Mouse (Mus musculus) macrophage (primary cell): ENCODE measurements around the gene Gm4922. TPM values are rescaled to one million over a fixed set of nuclear protein-coding genes. Genes with fewer than 3 reads are reported as not detected.

Source experiments
- H3K27ac ChIP-seq: fragments of 350-480 bp; formaldehyde crosslinking; 2 replicates; pipeline ENCODE4 v1.9.0; 2021
- H3K36me3 ChIP-seq: fragments of 350-480 bp; formaldehyde crosslinking; 2 replicates; pipeline ENCODE4 v1.9.0; 2021; ENCODE audit errors: inconsistent target
- H3K4me3 ChIP-seq: fragments of 350-480 bp; formaldehyde crosslinking; 2 replicates; pipeline ENCODE4 v1.9.0; 2021; ENCODE audit errors: inconsistent target
- H3K79me2 ChIP-seq: fragments of 350-480 bp; formaldehyde crosslinking; 2 replicates; pipeline ENCODE4 v1.9.0; 2021; ENCODE audit errors: inconsistent target
- WGBS: methylation state at CpG from one replicate; pipeline ENCODE4 v1.1.7; 2026; ENCODE audit warnings: inconsistent platforms; ENCODE audit not compliant: missing documents; 5-methylcytosine and 5-hydroxymethylcytosine counted together
- polyA plus RNA-seq: library from polyadenylated mRNA; stranded (reverse); fragments of 250-400 nt; gene quantifications from 3 replicates; pipeline ENCODE4 v1.2.4, GENCODE M21; 2018; ENCODE audit warnings: inconsistent platforms
- total RNA-seq, 78 experiments: library from RNA; depleted of rRNA; stranded (reverse); fragments of 250-400 nt; gene quantifications; 1 replicate in 9 of 78; 2 replicates in 24 of 78; 3 replicates in 43 of 78; 4 replicates in 2 of 78; pipeline ENCODE4 v1.2.4; 2018; ENCODE audit warnings: inconsistent platforms in 56 of 78

Gm4922 gene
- not detected for total RNA-seq (2018; cell fraction: chromatin; rRNA removed)
- total RNA-seq (2018; cell fraction: cytosol; rRNA removed), result not detected
- total RNA-seq (2018; cell fraction: nucleus; rRNA removed), result not detected
- not detected in 3 replicates for polyA plus RNA-seq

DNA sequence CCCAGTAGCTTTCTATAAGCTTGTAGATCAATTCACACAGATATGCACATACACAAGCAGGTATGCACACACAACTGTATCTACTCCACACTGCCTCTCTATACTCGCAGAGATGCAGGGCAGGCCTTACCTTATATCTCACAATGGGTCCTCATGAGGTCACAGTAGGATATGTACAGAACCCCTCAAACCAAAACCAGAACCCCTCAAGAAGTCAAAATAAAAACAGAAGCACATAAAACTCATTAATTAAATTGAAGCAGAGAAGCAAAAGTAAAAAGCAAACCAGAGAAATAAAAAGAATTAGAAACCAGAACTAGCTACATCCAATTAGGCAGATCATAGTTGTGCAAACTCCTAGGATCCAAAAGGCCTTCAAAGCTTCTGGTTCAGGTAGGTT is at the start of gene Gm4922:
Gm4922 (minus strand) TSS at position 101 of the 400 bp plus-strand sequence.
- Histone ChIP-seq H3K4me3 (no peak within 1 kb of the TSS), H3K79me2 (no peaks in the 10 kb centered on the region), H3K27ac (no peak within 1 kb of the TSS), H3K36me3 (no peaks in the 10 kb centered on the region)
- 100% methylated on average over 1 of the region's 1 CpGs for WGBS

DNA sequence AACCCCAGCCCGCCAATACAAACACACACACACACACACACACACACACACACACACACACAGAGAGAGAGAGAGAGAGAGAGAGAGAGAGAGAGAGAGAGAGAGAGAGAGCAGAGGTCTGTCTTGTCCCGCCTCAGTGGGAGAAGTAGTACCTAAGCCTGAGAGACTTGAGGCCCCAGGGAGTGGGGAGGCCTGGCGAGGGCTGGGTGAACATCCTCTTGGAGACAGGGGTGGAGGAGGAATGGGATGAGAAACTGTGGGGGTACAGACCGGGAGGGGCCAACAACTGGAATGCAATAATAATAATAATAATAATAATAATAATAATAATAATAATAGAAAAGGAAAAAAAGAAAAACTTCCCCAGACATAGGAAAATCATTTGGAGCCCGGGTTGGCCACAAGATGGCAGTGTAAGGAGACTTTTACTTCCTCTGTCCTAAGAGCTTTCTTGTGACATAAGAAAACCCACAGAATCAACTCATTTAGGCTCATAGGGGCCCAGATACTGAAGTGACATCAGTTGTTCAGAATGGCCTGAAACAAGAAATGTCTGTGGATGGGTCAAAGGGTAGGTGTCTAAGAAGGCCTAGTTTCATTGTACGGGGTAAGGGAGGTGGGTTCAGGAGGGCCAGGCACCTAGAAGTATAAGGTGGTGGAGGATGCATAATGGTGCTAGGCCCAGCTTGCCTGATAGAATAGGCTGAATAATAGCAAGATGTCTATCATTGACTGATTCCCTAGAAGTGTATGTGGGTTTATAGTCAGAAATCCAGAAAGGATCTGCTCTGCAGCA is 49.3 kb upstream of the Gm4922 start:
- no peaks in the 10 kb centered on the region for H3K36me3 ChIP-seq
- 71% methylated on average over 4 of the region's 6 CpGs for WGBS
- H3K27ac ChIP-seq, result no peak overlapping the region
- no peaks in the 10 kb centered on the region for H3K79me2 ChIP-seq
- H3K4me3 ChIP-seq, result no peak overlapping the region

GRCm38 (mm10) chr10:18834389-18834788 is 47.8 kb upstream of the Gm4922 start:
- WGBS, result 77% methylated on average over 2 of the region's 2 CpGs
- Histone ChIP-seq H3K27ac (no peak overlapping the region), H3K36me3 (no peaks in the 10 kb centered on the region), H3K4me3 (no peak overlapping the region), H3K79me2 (no peaks in the 10 kb centered on the region)

DNA sequence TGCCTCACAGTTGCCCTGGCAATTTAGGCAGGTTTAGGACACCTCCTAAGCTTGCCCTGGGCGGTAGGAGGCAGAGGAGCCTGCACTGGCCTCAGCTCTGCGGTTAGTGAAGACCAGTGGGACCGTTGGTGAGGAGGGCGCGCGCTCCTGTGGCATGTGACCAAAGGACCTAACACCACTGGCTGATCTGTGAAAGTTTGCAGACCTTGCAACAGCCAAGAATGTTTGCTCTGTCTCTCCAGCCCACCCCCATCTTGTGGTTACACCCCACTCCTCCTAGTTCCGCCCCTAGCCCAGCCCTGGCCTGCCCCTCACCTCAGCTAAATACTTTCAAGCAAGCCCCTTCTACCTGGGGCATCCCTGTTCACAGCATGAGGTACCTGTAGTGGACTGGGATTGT is 45.2 kb upstream of the Gm4922 start:
- WGBS, result 53% methylated on average over 7 of the region's 7 CpGs
- Histone ChIP-seq H3K27ac (no peak overlapping the region), H3K36me3 (no peaks in the 10 kb centered on the region), H3K4me3 (no peak overlapping the region), H3K79me2 (no peaks in the 10 kb centered on the region)

DNA sequence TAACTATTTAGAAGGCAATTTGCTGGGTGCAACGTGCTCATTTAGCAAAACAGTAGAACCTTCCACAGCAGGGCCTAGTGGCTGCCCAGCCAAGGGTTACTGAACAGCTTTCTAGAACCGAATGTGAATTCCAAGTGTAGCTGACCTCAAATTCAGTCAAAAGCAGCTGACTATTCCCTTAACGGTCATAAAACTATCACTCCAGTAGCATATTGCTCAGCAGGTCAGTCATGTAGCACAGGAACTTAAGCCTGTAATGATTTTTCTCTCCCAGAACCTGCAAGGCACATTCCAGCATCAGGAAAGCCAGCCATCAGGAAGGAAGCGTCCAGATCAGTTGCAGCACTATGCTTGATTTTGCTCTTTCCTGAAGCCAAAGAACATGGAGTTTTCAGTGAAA is 43.8 kb upstream of the Gm4922 start:
- Histone ChIP-seq H3K36me3 (no peaks in the 10 kb centered on the region), H3K4me3 (no peak overlapping the region), H3K27ac (no peak overlapping the region), H3K79me2 (no peaks in the 10 kb centered on the region)
- WGBS, result 91% methylated on average over 4 of the region's 4 CpGs

DNA sequence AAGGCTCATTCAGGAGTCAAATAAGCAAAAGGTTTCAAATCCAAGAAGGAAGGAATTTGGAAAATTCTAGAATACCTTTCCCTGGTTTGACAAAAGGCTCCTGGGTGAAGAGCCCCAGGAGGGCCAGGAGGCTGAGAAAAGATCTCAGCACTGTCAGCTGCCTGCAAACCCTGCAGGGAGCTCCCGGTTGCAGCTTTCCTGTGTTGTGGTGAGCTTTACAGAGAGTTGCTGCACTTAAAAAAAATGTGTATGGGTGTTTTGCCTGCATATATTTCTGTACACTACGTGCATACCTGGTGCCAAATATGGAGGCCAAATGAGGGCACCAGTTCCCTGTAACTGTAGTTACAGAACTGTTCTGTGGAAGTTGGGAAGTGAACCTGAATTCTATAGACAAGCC is 41.3 kb upstream of the Gm4922 start:
- Histone ChIP-seq H3K4me3 (no peak overlapping the region), H3K36me3 (no peaks in the 10 kb centered on the region), H3K27ac (no peak overlapping the region), H3K79me2 (no peaks in the 10 kb centered on the region)
- 50% methylated on average over 2 of the region's 2 CpGs for WGBS

DNA sequence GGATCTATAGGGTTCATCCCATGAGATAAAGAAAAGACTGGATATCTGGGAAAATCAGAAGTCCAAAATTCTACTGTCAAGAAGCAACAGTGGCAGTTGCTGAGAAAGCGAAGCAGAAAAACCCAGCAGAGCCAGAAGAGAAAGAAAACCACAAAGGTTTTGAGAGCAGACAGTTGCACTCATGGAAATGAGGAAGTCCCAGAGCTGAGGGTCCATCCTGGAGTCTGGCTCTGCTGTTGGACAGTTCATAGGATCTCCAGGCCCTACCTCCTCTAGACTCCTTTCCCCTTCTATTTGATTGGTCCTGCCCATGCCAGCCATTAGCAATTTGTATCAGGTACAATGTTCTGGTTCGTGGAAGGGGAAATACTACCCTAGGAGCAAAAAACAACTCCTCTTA is 39.5 kb upstream of the Gm4922 start:
- H3K4me3 ChIP-seq, result no peak overlapping the region
- H3K79me2 ChIP-seq, result no peaks in the 10 kb centered on the region
- no peaks in the 10 kb centered on the region for H3K36me3 ChIP-seq
- no peak overlapping the region for H3K27ac ChIP-seq
- 44% methylated on average over 2 of the region's 2 CpGs for WGBS

- no peak overlapping the region for H3K4me3 ChIP-seq
- no peaks in the 10 kb centered on the region for H3K79me2 ChIP-seq
- H3K36me3 ChIP-seq, result no peaks in the 10 kb centered on the region
- no peak overlapping the region for H3K27ac ChIP-seq
These were observed 38.5 kb upstream of the Gm4922 start for GRCm38 (mm10) chr10:18825143-18825542.

DNA sequence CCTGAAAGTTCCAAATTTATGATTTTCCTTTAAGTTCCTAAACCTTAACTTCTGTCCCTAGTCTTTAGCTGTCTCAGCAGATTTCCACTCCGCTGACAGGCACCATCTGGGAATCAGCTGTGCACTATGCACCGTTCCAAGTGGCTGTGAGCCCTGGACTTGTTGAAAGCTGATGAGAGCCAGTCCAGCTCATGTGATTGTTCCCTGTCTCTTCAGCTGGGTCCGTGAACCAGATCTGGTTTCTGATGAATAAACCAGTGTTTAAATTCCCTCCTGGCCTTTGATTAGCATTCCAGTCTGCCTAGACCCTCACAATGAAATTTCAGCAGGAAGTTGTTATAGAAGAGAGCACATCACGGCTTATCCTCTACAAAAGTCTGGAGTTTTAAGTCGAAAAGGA is 30.0 kb upstream of the Gm4922 start:
- 91% methylated on average over 5 of the region's 5 CpGs for WGBS
- Histone ChIP-seq H3K36me3 (no peaks in the 10 kb centered on the region), H3K27ac (no peak overlapping the region), H3K79me2 (no peaks in the 10 kb centered on the region), H3K4me3 (no peak overlapping the region)

GRCm38 (mm10) chr10:18811751-18812150 is 25.2 kb upstream of the Gm4922 start:
- WGBS, result 92% methylated on average over 2 of the region's 2 CpGs
- H3K36me3 ChIP-seq, result no peaks in the 10 kb centered on the region
- no peak overlapping the region for H3K27ac ChIP-seq
- H3K4me3 ChIP-seq, result no peak overlapping the region
- H3K79me2 ChIP-seq, result no peaks in the 10 kb centered on the region

DNA sequence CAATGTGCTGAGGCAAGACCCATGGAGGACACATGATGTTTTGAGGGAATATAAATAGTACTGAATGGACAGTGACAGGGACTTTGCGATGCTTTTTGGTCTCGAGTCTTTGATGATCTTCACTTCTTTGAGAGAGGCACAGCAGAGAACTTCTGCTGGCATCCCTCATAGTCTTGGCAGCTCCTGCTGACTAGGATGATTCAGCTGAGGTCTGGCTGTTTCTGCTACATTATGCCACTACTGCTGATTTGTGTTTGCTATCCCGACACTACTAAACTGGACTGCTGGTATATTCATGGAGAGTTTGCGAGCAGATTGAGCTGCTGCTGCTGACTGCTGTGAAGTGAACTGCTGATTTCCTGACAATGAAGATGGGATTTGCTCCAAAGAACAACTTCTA is 3.5 kb upstream of the Gm4922 start:
- no peak overlapping the region for H3K27ac ChIP-seq
- H3K79me2 ChIP-seq, result no peaks in the 10 kb centered on the region
- WGBS, result 92% methylated on average over 4 of the region's 4 CpGs
- H3K4me3 ChIP-seq, result no peak overlapping the region
- no peaks in the 10 kb centered on the region for H3K36me3 ChIP-seq

GRCm38 (mm10) chr10:18788601-18789000 is 2.0 kb upstream of the Gm4922 start:
- Histone ChIP-seq H3K79me2 (no peaks in the 10 kb centered on the region), H3K4me3 (no peak overlapping the region), H3K27ac (no peak overlapping the region), H3K36me3 (no peaks in the 10 kb centered on the region)
- WGBS, result 100% methylated on average over 1 of the region's 1 CpGs

DNA sequence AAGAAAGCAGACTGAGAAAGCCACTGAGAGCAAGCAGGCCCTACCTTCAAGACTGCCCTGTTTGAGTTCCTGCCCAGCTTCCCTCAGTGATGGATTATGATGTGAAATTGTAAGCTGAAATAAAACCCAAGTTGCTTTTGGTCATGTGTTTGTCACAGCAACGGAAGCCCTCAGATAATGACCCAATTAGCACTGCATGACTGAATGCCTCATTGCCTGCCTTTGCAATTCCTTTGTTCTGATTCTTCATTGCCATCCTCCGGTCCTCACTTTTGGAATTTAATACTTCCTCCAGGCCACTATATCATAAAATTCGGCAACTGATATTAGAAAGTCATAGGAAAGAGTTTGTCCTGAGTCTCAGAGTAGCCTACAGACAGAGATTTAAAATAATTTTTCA is 9.0 kb downstream of the Gm4922 start:
- no peak overlapping the region for H3K27ac ChIP-seq
- no peak overlapping the region for H3K4me3 ChIP-seq
- no peaks in the 10 kb centered on the region for H3K79me2 ChIP-seq
- 91% methylated on average over 3 of the region's 3 CpGs for WGBS
- no peaks in the 10 kb centered on the region for H3K36me3 ChIP-seq

- 93% methylated on average over 4 of the region's 4 CpGs for WGBS
- no peaks in the 10 kb centered on the region for H3K79me2 ChIP-seq
- no peaks in the 10 kb centered on the region for H3K36me3 ChIP-seq
- no peak overlapping the region for H3K27ac ChIP-seq
- H3K4me3 ChIP-seq, result no peak overlapping the region
These were observed 13.9 kb downstream of the Gm4922 start for GRCm38 (mm10) chr10:18772537-18773179.

DNA sequence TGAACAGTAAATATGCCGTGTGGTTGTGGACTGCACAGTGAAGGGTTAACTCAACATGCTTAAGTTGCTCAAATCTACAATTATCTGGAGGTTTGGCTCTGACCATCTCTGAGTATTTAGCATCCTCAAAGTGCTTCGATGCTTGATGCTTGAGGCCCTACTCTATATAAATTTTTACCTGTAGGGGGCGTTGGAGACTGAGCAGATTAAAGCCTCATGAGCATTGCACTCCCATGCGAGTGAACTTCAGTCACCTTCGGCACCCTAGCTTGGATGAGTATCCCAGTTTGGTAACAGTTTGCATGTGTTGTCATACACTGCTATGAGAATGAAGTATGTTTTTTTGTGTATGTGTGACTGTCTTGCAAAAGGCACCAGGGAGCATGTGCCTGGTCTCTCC is 16.7 kb downstream of the Gm4922 start:
- H3K4me3 ChIP-seq, result no peak overlapping the region
- H3K36me3 ChIP-seq, result no peaks in the 10 kb centered on the region
- WGBS, result 58% methylated on average over 5 of the region's 5 CpGs
- no peaks in the 10 kb centered on the region for H3K79me2 ChIP-seq
- no peak overlapping the region for H3K27ac ChIP-seq
